In genomic region chr11:100790644-100791043, GRCm38 (mm10) we compare ENCODE assay signal across 15 mouse cellular contexts. TPM values are rescaled to one million over a fixed set of nuclear protein-coding genes. Genes with fewer than 3 reads are reported as not detected.
DNase-seq lines count a peak whose midpoint lies in the region; TF ChIP-seq lines count a peak whose summit lies in the region.
"Not testable (repeated sequence)": the region's sequence is repeated elsewhere in the genome, so short reads cannot be mapped to it uniquely, and the experiment has no call there.
"Had no signal": no experiment of that assay in that cellular context is flagged by ENCODE, and none has a peak within 500 bp of the region (broad histone marks: within the 10 kb centered on the region; RNA-seq: fewer than 3 reads in every experiment).

No protein-coding gene starts in this region.

- peak; percentile 88 to 90 for DNase-seq in adrenal gland, adult (ENCODE audit: inconsistent age in 2 of 2, low spot score in 1 of 2)
- DNase-seq in cerebellum, adult 2 months = peak; percentile 76 to 77
- DNase-seq in fat pad, adult 2 months (ENCODE audit: extremely low read depth, low read depth, low spot score) = peak; percentile 81
- peak; percentile 98 for DNase-seq in heart, adult 11 months
- DNase-seq in heart, postnatal 4 days = peak; percentile 70
- peak; percentile 74 to 77 for DNase-seq in layer of hippocampus, postnatal 10 days (ENCODE audit: low spot score in 2 of 2)
- peak; percentile 34 for DNase-seq in lung, postnatal 14 days
- DNase-seq in right cerebral cortex, postnatal 4 days = peak; percentile 41

- H3K27me3 ChIP-seq in cerebellum, adult 2 months (ENCODE audit: control insufficient read depth, insufficient read depth, low read length) = not testable (repeated sequence)

- H3K4me3 ChIP-seq in cerebellum, adult 2 months (replicated peaks; ENCODE audit: insufficient read depth, low read depth, low read length) = not testable (repeated sequence)

- not testable (repeated sequence) for TF ChIP-seq POLR2A in cerebellum, adult 2 months (IDR thresholded peaks at IDR 0.05; ENCODE audit: borderline replicate concordance, insufficient read depth, low read length)

- not testable (repeated sequence) for H3K4me1 ChIP-seq in cerebellum, adult 2 months (ENCODE audit: control insufficient read depth, insufficient read depth, low read length)

- not testable (repeated sequence) for H3K27ac ChIP-seq in cerebellum, adult 2 months (ENCODE audit: insufficient read depth, low read length)

- 9% methylated on average over 9 of the region's 9 CpGs for WGBS in cerebellum, adult 2 months

- TF ChIP-seq CTCF in cerebellum, adult 2 months (IDR thresholded peaks at IDR 0.05; ENCODE audit: borderline replicate concordance, insufficient read depth, low read depth, low read length) = not testable (repeated sequence)

RNA-seq across cellular contexts. Expression of gene Ghdc, which starts 19.9 kb away (rescaled TPM):
- polyA plus RNA-seq in cerebellum, adult 2 months (2012; rRNA removed) = 8.9 and 11.6 TPM in 2 replicates
- 1 to 10 TPM; 7.8 to 9.9 TPM for total RNA-seq in heart, postnatal 4 days (2021)
- total RNA-seq in layer of hippocampus, postnatal 10 days (2021) = 1 to 10 TPM; 5.5 to 7.2 TPM

RNA-seq across cellular contexts. Expression of gene Hcrt, which starts 27.9 kb away (rescaled TPM):
- 0.22 TPM in 1 of 2 replicates, not detected in the other for polyA plus RNA-seq in cerebellum, adult 2 months (2012; rRNA removed)
- total RNA-seq in heart, postnatal 4 days (2021) = not detected
- under 1 TPM in 1 of 2 experiments, not detected in 1; 0.62 TPM for total RNA-seq in layer of hippocampus, postnatal 10 days (2021)
- total RNA-seq: MEL had no signal
- polyA plus RNA-seq: C2C12; hindbrain, embryonic 10.5 days; intestine, embryonic 16.5 days; liver, embryonic 11.5 days; neural tube, embryonic 11.5 days; stomach, embryonic 14.5 days had no signal

RNA-seq across cellular contexts. Expression of gene Kcnh4, which starts 30.9 kb away (rescaled TPM):
- polyA plus RNA-seq in cerebellum, adult 2 months (2012; rRNA removed) = 0.38 and 0.49 TPM in 2 replicates
- not detected for total RNA-seq in heart, postnatal 4 days (2021)
- 1 to 10 TPM; 1.5 to 2.2 TPM for total RNA-seq in layer of hippocampus, postnatal 10 days (2021)
- polyA plus RNA-seq: C2C12; liver, embryonic 11.5 days had no signal

RNA-seq across cellular contexts. Expression of gene Rab5c, which starts 52.6 kb away (rescaled TPM):
- 186 and 187 TPM in 2 replicates for polyA plus RNA-seq in cerebellum, adult 2 months (2012; rRNA removed)
- total RNA-seq in heart, postnatal 4 days (2021) = 10 to 100 TPM; 78.8 to 83.6 TPM
- 100 to 1,000 TPM; 152 to 165 TPM for total RNA-seq in layer of hippocampus, postnatal 10 days (2021)

RNA-seq across cellular contexts. Expression of gene Stat5b, which starts 59.9 kb away (rescaled TPM):
- polyA plus RNA-seq in cerebellum, adult 2 months (2012; rRNA removed) = 33.6 and 37.5 TPM in 2 replicates
- 10 to 100 TPM; 45.4 to 52.4 TPM for total RNA-seq in heart, postnatal 4 days (2021)
- 10 to 100 TPM; 12.2 to 13.0 TPM for total RNA-seq in layer of hippocampus, postnatal 10 days (2021)

Comparison
In these comparisons a context has a peak if more than half of its experiments do, and no peak if none do; other contexts are left out.
1. DNase-seq: peak in every context shown above with its lines; median percentile 98 in heart, adult 11 months; 89 in adrenal gland, adult; 81 in fat pad, adult 2 months; 76 in cerebellum, adult 2 months; 76 in layer of hippocampus, postnatal 10 days; 70 in heart, postnatal 4 days; 41 in right cerebral cortex, postnatal 4 days; 34 in lung, postnatal 14 days.